Mouse (Mus musculus) gastrocnemius, postnatal 4 days (tissue): ENCODE data around the gene Sh3glb2. TPM values are rescaled to one million over a fixed set of nuclear protein-coding genes. Genes with fewer than 3 reads are reported as not detected.
A peak's percentile ranks its signal among the peaks of the same experiment; 100 is the strongest.

ENCODE experiments used
- DNase-seq, 2 experiments: peaks; one replicate each; pipeline ENCODE4 v3.0.0; 2021 to 2022; ENCODE audit warnings: low spot score in 2 of 2, mixed read lengths in 2 of 2
- total RNA-seq, 2 experiments: library from RNA; stranded (reverse); gene quantifications; 2 replicates each; pipeline ENCODE4 v1.2.3; 2021

Gene Sh3glb2
- total RNA-seq, 2 experiments from 2014 or later, result 53.6 to 63.6 TPM

GRCm38 (mm10) chr2:30381377-30381725 is 22.2 kb upstream of the Sh3glb2 start:
- DNase-seq, result no peak

GRCm38 (mm10) chr2:30380564-30381376 is 21.6 kb upstream of the Sh3glb2 start:
- no peak for DNase-seq

GRCm38 (mm10) chr2:30379307-30379706 is 20.2 kb upstream of the Sh3glb2 start:
- DNase-seq, result no peak

GRCm38 (mm10) chr2:30377721-30378120 is 18.6 kb upstream of the Sh3glb2 start:
- no peak for DNase-seq

- DNase-seq, result no peak
Measured at GRCm38 (mm10) chr2:30375893-30376292, 16.8 kb upstream of the Sh3glb2 start.

- DNase-seq, result no peak
Measured at GRCm38 (mm10) chr2:30372726-30373125, 13.6 kb upstream of the Sh3glb2 start.

GRCm38 (mm10) chr2:30371544-30371943 is 12.4 kb upstream of the Sh3glb2 start:
- DNase-seq, result no peak

- DNase-seq, result no peak
Measured at GRCm38 (mm10) chr2:30366203-30366602, 7.1 kb upstream of the Sh3glb2 start.

GRCm38 (mm10) chr2:30365281-30366069 is 6.3 kb upstream of the Sh3glb2 start:
- no peak for DNase-seq

- DNase-seq, result peak; percentile 93 to 98
Measured at GRCm38 (mm10) chr2:30363773-30364650, 4.9 kb upstream of the Sh3glb2 start, which contains the start of gene Miga2. Gene Miga2, plus strand, starts transcription at chr2:30364233.

- DNase-seq, result no peak
Measured at GRCm38 (mm10) chr2:30362865-30363264, 3.7 kb upstream of the Sh3glb2 start.

GRCm38 (mm10) chr2:30360626-30361025 is 1.5 kb upstream of the Sh3glb2 start:
- DNase-seq, result no peak

GRCm38 (mm10) chr2:30357552-30358510 is 1.3 kb downstream of the Sh3glb2 start:
- DNase-seq, result peak in 1 of 2 experiments; percentile 14

GRCm38 (mm10) chr2:30356906-30357305 is 2.2 kb downstream of the Sh3glb2 start:
- no peak for DNase-seq

GRCm38 (mm10) chr2:30356266-30356665 is 2.9 kb downstream of the Sh3glb2 start:
- no peak for DNase-seq

GRCm38 (mm10) chr2:30355861-30356260 is 3.3 kb downstream of the Sh3glb2 start:
- no peak for DNase-seq

GRCm38 (mm10) chr2:30351149-30351548 is 8.0 kb downstream of the Sh3glb2 start:
- DNase-seq, result no peak

- no peak for DNase-seq
Measured at GRCm38 (mm10) chr2:30349196-30349595, 9.9 kb downstream of the Sh3glb2 start.

GRCm38 (mm10) chr2:30345971-30346676 is 13.0 kb downstream of the Sh3glb2 start:
- DNase-seq, result no peak
